Comparison of ENCODE assay signal across 8 mouse cellular contexts in the genomic region with DNA sequence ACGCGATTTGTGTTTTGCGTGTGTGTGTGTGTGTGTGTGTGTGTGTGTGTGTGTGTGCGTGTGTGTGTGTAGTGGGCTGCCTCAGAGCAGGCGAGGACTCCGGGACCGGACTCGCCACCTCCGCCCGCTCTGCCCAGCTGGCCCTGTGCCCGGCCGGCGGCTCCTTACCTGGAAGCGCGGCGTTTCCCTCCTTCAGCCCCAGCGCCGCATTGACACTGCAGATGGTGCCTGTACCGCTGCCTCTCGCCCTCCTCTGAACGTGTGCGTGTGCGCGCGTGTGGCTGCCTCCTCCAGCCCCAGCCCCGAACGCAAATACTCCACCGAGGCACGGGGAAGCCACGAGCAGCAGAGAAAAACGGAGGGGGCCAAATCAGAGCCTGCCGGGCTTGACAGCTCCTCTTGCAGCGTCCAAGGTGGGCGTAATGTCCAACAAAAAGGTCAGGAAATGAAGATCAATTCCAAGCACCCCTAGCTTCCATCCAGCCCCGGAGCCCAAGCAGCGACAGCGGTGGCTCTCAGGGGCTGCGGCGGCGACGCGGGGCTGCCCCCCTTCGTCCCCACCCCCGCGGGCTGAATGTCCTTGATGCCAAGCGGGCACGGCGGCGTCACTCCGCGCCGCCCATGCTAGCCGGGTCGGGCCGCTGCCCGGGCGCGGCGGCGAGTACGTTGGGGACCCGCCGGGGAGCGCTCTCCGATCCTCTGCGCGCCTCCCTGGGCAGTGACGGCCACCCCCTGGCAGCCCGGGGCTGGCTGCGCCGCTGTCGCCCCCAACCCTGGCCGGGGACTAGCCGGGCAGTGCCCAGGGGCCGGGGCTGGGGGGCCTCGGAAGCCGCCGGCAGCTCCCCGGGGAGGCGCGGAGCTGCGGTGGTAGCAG. TPM values are rescaled to one million over a fixed set of nuclear protein-coding genes. Genes with fewer than 3 reads are reported as not detected.
DNase-seq lines count a peak whose midpoint lies in the region; ATAC-seq and TF ChIP-seq lines count a peak whose summit lies in the region.

No protein-coding gene starts in this region.

- DNase-seq in heart, postnatal 25 days (ENCODE audit: low spot score): peak; percentile 20
- peak; percentile 59 to 63 for DNase-seq in layer of hippocampus, adult 2 months (ENCODE audit: low spot score in 2 of 2)
- DNase-seq in lung, embryonic 14.5 days: peak; percentile 46
- peak; percentile 83 to 86 for DNase-seq in right cerebral cortex, postnatal 10 days (ENCODE audit: low spot score in 2 of 2)
- no peak for DNase-seq in spleen, postnatal 14 days (ENCODE audit: low spot score in 2 of 2)

- H3K4me2 ChIP-seq in forebrain, embryonic 12.5 days: peak overlapping the region; percentile 96
- H3K4me2 ChIP-seq in lung, embryonic 14.5 days: peak overlapping the region; percentile 99

- H3K36me3 ChIP-seq in ES-Bruce4 (ENCODE audit: control insufficient read depth, insufficient read depth, low read length, poor library complexity, severe bottlenecking): no peaks in the 10 kb centered on the region
- no peaks in the 10 kb centered on the region for H3K36me3 ChIP-seq in forebrain, embryonic 12.5 days (replicated peaks)
- no peaks in the 10 kb centered on the region for H3K36me3 ChIP-seq in lung, embryonic 14.5 days (ENCODE audit: insufficient read depth)

- H3K4me3 ChIP-seq in ES-Bruce4 (ENCODE audit: low read depth, low read length): peak overlapping the region; percentile 51
- H3K4me3 ChIP-seq in bone marrow macrophage, adult 2 months (ENCODE audit: insufficient read depth, low read length): peak overlapping the region; percentile 21
- peak overlapping the region; percentile 90 for H3K4me3 ChIP-seq in forebrain, embryonic 12.5 days (replicated peaks)
- H3K4me3 ChIP-seq in layer of hippocampus, adult 2 months: peak overlapping the region; percentile 89
- H3K4me3 ChIP-seq in lung, embryonic 14.5 days (ENCODE audit: low read depth, low read length): peak overlapping the region; percentile 65

- peaks cover 16% of the 10 kb centered on the region for H3K27me3 ChIP-seq in ES-Bruce4 (ENCODE audit: control insufficient read depth, insufficient read depth, low read length, poor library complexity, severe bottlenecking)
- H3K27me3 ChIP-seq in forebrain, embryonic 12.5 days: peaks cover 78% of the 10 kb centered on the region
- H3K27me3 ChIP-seq in lung, embryonic 14.5 days (ENCODE audit: insufficient read depth, low read length): peaks cover 69% of the 10 kb centered on the region

- TF ChIP-seq CTCF in ES-Bruce4 (IDR thresholded peaks at IDR 0.05; ENCODE audit: low read depth, low read length): no peak
- TF ChIP-seq CTCF in bone marrow macrophage, adult 2 months (IDR thresholded peaks at IDR 0.05; ENCODE audit: low read depth, low read length): no peak
- TF ChIP-seq CTCF in layer of hippocampus, adult 2 months (conservative IDR thresholded peaks at IDR 0.05): no peak
- TF ChIP-seq CTCF in lung, embryonic 14.5 days (IDR thresholded peaks at IDR 0.05; ENCODE audit: low read depth): no peak

- TF ChIP-seq POLR2A in ES-Bruce4 (IDR thresholded peaks at IDR 0.05; ENCODE audit: insufficient read depth, low read length): no peak
- TF ChIP-seq POLR2A in bone marrow macrophage, adult 2 months (IDR thresholded peaks at IDR 0.05; ENCODE audit: borderline replicate concordance, low read depth, low read length): no peak

- ATAC-seq in forebrain, embryonic 12.5 days (ENCODE audit: low FRiP score): peak; percentile 58
- peak; percentile 61 for ATAC-seq in lung, embryonic 14.5 days (ENCODE audit: insufficient read depth)

- no peaks in the 10 kb centered on the region for H3K9me3 ChIP-seq in ES-Bruce4 (replicated peaks; ENCODE audit: control insufficient read depth, insufficient read depth, low read length, poor library complexity, severe bottlenecking)
- H3K9me3 ChIP-seq in forebrain, embryonic 12.5 days: no peaks in the 10 kb centered on the region
- no peaks in the 10 kb centered on the region for H3K9me3 ChIP-seq in lung, embryonic 14.5 days (ENCODE audit: low read depth, low read length)

- no peak overlapping the region for H3K27ac ChIP-seq in ES-Bruce4 (ENCODE audit: insufficient read depth, low read length)
- H3K27ac ChIP-seq in bone marrow macrophage, adult 2 months (ENCODE audit: insufficient read depth, low read depth, low read length): no peak overlapping the region
- H3K27ac ChIP-seq in forebrain, embryonic 12.5 days: peak overlapping the region; percentile 84
- peak overlapping the region; percentile 98 for H3K27ac ChIP-seq in layer of hippocampus, adult 2 months
- peak overlapping the region; percentile 59; the same call in 1 of the 2 replicates for H3K27ac ChIP-seq in lung, embryonic 14.5 days (ENCODE audit: low read depth)

- H3K4me1 ChIP-seq in ES-Bruce4 (ENCODE audit: control insufficient read depth, insufficient read depth, low read length): no peaks in the 10 kb centered on the region
- no peaks in the 10 kb centered on the region for H3K4me1 ChIP-seq in bone marrow macrophage, adult 2 months (ENCODE audit: control insufficient read depth, insufficient read depth, low read length)
- peaks cover 41% of the 10 kb centered on the region for H3K4me1 ChIP-seq in forebrain, embryonic 12.5 days
- H3K4me1 ChIP-seq in lung, embryonic 14.5 days (ENCODE audit: insufficient read depth): no peaks in the 10 kb centered on the region

- intact Hi-C loops in heart, postnatal 25 days (cut with DNase I): loop anchor here (2.0 to 5.0 kb wide), 4 partner anchors 65 to 191 kb away; no protein-coding TSS in a partner anchor

- peak overlapping the region; percentile 62 for H3K9ac ChIP-seq in ES-Bruce4 (ENCODE audit: low read depth, poor library complexity, severe bottlenecking)
- H3K9ac ChIP-seq in forebrain, embryonic 12.5 days: peak overlapping the region; percentile 86
- peak overlapping the region; percentile 61 for H3K9ac ChIP-seq in lung, embryonic 14.5 days

- no peak for TF ChIP-seq EP300 in ES-Bruce4 (IDR thresholded peaks at IDR 0.05; ENCODE audit: insufficient read depth, low read depth, low read length)

- WGBS in forebrain, embryonic 12.5 days: under 1% methylated on average over 78 of the region's 82 CpGs
- under 1% methylated on average over 78 of the region's 82 CpGs for WGBS in lung, embryonic 14.5 days

RNA-seq across cellular contexts. Expression of a gene that starts 0.6 kb away (rescaled TPM):
- 0.27 and 0.33 TPM in 2 replicates for polyA plus RNA-seq in ES-Bruce4 (2011; ENCODE audit: insufficient read depth, insufficient read length, low read depth, missing spikeins)
- 0.05 TPM in 1 of 2 replicates, not detected in the other for polyA plus RNA-seq in bone marrow macrophage, adult 2 months (2012; ENCODE audit: insufficient read depth, insufficient read length, missing spikeins)
- 8.9 and 9.2 TPM in 2 replicates for polyA plus RNA-seq in forebrain, embryonic 12.5 days (2016; fragmentation: Nextera tagmentation; extraction: Ambion mirVana)
- 10 to 100 TPM; 12.7 to 14.1 TPM for total RNA-seq in heart, postnatal 25 days (2021)
- total RNA-seq in layer of hippocampus, adult 2 months (2021): 100 to 1,000 TPM; 126 to 131 TPM
- polyA plus RNA-seq in lung, embryonic 14.5 days (2014; fragmentation: Nextera tagmentation; extraction: Ambion mirVana): 2.4 and 2.6 TPM in 2 replicates

Comparison
In these comparisons a context has a peak if more than half of its experiments do, and no peak if none do; other contexts are left out.
1. H3K27ac ChIP-seq: peak in forebrain, embryonic 12.5 days (single experiment), layer of hippocampus, adult 2 months (single experiment) and lung, embryonic 14.5 days (single experiment); none in ES-Bruce4 (single experiment) and bone marrow macrophage, adult 2 months (single experiment).
2. H3K4me3 ChIP-seq: peak in every context shown above with its lines; median percentile 90 in forebrain, embryonic 12.5 days; 89 in layer of hippocampus, adult 2 months; 65 in lung, embryonic 14.5 days; 51 in ES-Bruce4; 21 in bone marrow macrophage, adult 2 months.
3. DNase-seq: peak in heart, postnatal 25 days (single experiment), layer of hippocampus, adult 2 months (2 of 2), lung, embryonic 14.5 days (single experiment) and right cerebral cortex, postnatal 10 days (2 of 2); none in spleen, postnatal 14 days (0 of 2).
4. Peak in every context shown above with its lines, with median percentiles within 50 percentile points of each other: H3K9ac ChIP-seq.